Mouse (Mus musculus): ENCODE measurements around the gene Lpp.

Gene Lpp

GRCm38 (mm10) chr16:24948091-24948690, 554.9 kb downstream of the Lpp start:
- no peak for DNase-seq

GRCm38 (mm10) chr16:24949265-24949664, 556.0 kb downstream of the Lpp start:
- no peak for DNase-seq

GRCm38 (mm10) chr16:24950112-24950743, 556.9 kb downstream of the Lpp start:
- DNase-seq, result no peak

- DNase-seq, result no peak
Measured at GRCm38 (mm10) chr16:24951909-24952308, 558.6 kb downstream of the Lpp start.

- no peak for DNase-seq
Measured at GRCm38 (mm10) chr16:24955054-24955453, 561.7 kb downstream of the Lpp start.

GRCm38 (mm10) chr16:24958661-24959060, 565.4 kb downstream of the Lpp start:
- no peak for DNase-seq

- DNase-seq, result no peak
Measured at GRCm38 (mm10) chr16:24960901-24961806, 567.8 kb downstream of the Lpp start.

GRCm38 (mm10) chr16:24964311-24964710, 571.0 kb downstream of the Lpp start:
- DNase-seq, result no peak

GRCm38 (mm10) chr16:24965091-24965490, 571.8 kb downstream of the Lpp start:
- no peak for DNase-seq

GRCm38 (mm10) chr16:24966460-24966859, 573.2 kb downstream of the Lpp start:
- DNase-seq, result no peak

GRCm38 (mm10) chr16:24973009-24973631, 579.8 kb downstream of the Lpp start:
- DNase-seq, result no peak

GRCm38 (mm10) chr16:24977771-24978170, 584.5 kb downstream of the Lpp start:
- no peak for DNase-seq

- no peak for DNase-seq
Measured at GRCm38 (mm10) chr16:24978226-24978625, 584.9 kb downstream of the Lpp start.

GRCm38 (mm10) chr16:24979391-24979790, 586.1 kb downstream of the Lpp start:
- DNase-seq, result no peak

GRCm38 (mm10) chr16:24982828-24983227, 589.5 kb downstream of the Lpp start:
- no peak for DNase-seq

- DNase-seq, result no peak
Measured at GRCm38 (mm10) chr16:24990331-24990730, 597.0 kb downstream of the Lpp start.

GRCm38 (mm10) chr16:24991059-24991541, 597.8 kb downstream of the Lpp start:
- DNase-seq, result peak; percentile 66 to 68

- no peak for DNase-seq
Measured at GRCm38 (mm10) chr16:24991995-24992394, 598.7 kb downstream of the Lpp start.

GRCm38 (mm10) chr16:24992494-24992893, 599.2 kb downstream of the Lpp start:
- no peak for DNase-seq

GRCm38 (mm10) chr16:25010980-25011877, 617.9 kb downstream of the Lpp start:
- DNase-seq, result no peak

GRCm38 (mm10) chr16:25012938-25013337, 619.6 kb downstream of the Lpp start:
- DNase-seq, result no peak

- peak; percentile 47 to 69 for DNase-seq
Measured at GRCm38 (mm10) chr16:25016261-25016836, 623.0 kb downstream of the Lpp start.

Measured in cerebellum, postnatal 25 days (tissue).